Mouse (Mus musculus) forebrain, embryonic 12.5 days (tissue): ENCODE measurements around the gene Fmo6. TPM values are rescaled to one million over a fixed set of nuclear protein-coding genes. Genes with fewer than 3 reads are reported as not detected.
A peak's percentile ranks its signal among the peaks of the same experiment; 100 is the strongest.

ENCODE experiments used
- ATAC-seq: fragments of 200-750 bp; cut with Nextera tagmentation; 2 replicates; pipeline ENCODE4 v1.8.0; 2017; ENCODE audit warnings: moderate TSS enrichment; ENCODE audit not compliant: low FRiP score
- H3K27ac ChIP-seq: fragments of 300-500 bp; sonication (generic); 2 replicates; pipeline ENCODE4 v1.5.1; 2016; ENCODE audit warnings: mild to moderate bottlenecking
- H3K27me3 ChIP-seq: fragments of 300-500 bp; sonication (generic); 2 replicates; pipeline ENCODE4 v1.6.1; 2016; ENCODE audit warnings: mild to moderate bottlenecking
- H3K36me3 ChIP-seq: fragments of 300-500 bp; sonication (generic); replicated peaks from 2 replicates; pipeline ENCODE4 v1.6.1; 2016; ENCODE audit warnings: mild to moderate bottlenecking
- H3K4me1 ChIP-seq: fragments of 300-500 bp; sonication (generic); 2 replicates; pipeline ENCODE4 v1.6.1; 2016
- H3K4me2 ChIP-seq: fragments of 300-500 bp; sonication (generic); 2 replicates; pipeline ENCODE4 v1.6.1; 2016; ENCODE audit warnings: mild to moderate bottlenecking, moderate library complexity
- H3K4me3 ChIP-seq: fragments of 300-500 bp; sonication (generic); replicated peaks from 2 replicates; pipeline ENCODE4 v1.5.1; 2016; ENCODE audit warnings: mild to moderate bottlenecking
- H3K9ac ChIP-seq: fragments of 300-500 bp; sonication (generic); 2 replicates; pipeline ENCODE4 v1.6.1; 2016; ENCODE audit warnings: mild to moderate bottlenecking
- H3K9me3 ChIP-seq: fragments of 300-500 bp; sonication (generic); 2 replicates; pipeline ENCODE4 v1.6.1; 2016
- WGBS: fragments of 180-500 bp; shearing (Covaris S2); methylation state at CpG from one replicate; pipeline ENCODE4 v1.1.7; 2016; 5-methylcytosine and 5-hydroxymethylcytosine counted together
- polyA plus RNA-seq: library from polyadenylated mRNA; unstranded; fragments of >200 nt; fragmentation: Nextera tagmentation; extraction: Ambion mirVana; gene quantifications from 2 replicates; pipeline ENCODE4 v1.2.1, GENCODE M21; 2016

The Fmo6 gene
- polyA plus RNA-seq = 0.14 and 0.91 TPM in 2 replicates

GRCm38 (mm10) chr1:162937415-162937814 is at the start of gene Fmo6:
Gene Fmo6 (minus strand): TSS chr1:162937515.
- no peak within 1 kb of the TSS for H3K27ac ChIP-seq
- no peak within 1 kb of the TSS for H3K4me2 ChIP-seq
- no peak within 1 kb of the TSS for H3K9ac ChIP-seq
- no peaks in the 10 kb centered on the region for H3K36me3 ChIP-seq
- no peaks in the 10 kb centered on the region for H3K9me3 ChIP-seq
- no peak within 1 kb of the TSS for H3K4me3 ChIP-seq
- H3K4me1 ChIP-seq = no peaks in the 10 kb centered on the region
- 84% methylated on average over 6 of the region's 6 CpGs for WGBS
- H3K27me3 ChIP-seq = no peaks in the 10 kb centered on the region
- ATAC-seq = no peak

GRCm38 (mm10) chr1:162986777-162987176 is 49.5 kb upstream of the Fmo6 start:
- 82% methylated on average over 1 of the region's 1 CpGs for WGBS
- Histone ChIP-seq H3K36me3 (no peaks in the 10 kb centered on the region), H3K9me3 (no peaks in the 10 kb centered on the region), H3K4me1 (no peaks in the 10 kb centered on the region), H3K4me3 (no peak overlapping the region), H3K27me3 (no peaks in the 10 kb centered on the region), H3K4me2 (no peak overlapping the region), H3K27ac (no peak overlapping the region), H3K9ac (no peak overlapping the region)
- ATAC-seq = no peak

GRCm38 (mm10) chr1:162986121-162986748 is 48.9 kb upstream of the Fmo6 start:
- Histone ChIP-seq H3K27ac (no peak overlapping the region), H3K4me2 (no peak overlapping the region), H3K27me3 (no peaks in the 10 kb centered on the region), H3K9ac (no peak overlapping the region), H3K4me1 (no peaks in the 10 kb centered on the region), H3K36me3 (no peaks in the 10 kb centered on the region), H3K9me3 (no peaks in the 10 kb centered on the region), H3K4me3 (no peak overlapping the region)
- no peak for ATAC-seq
- 89% methylated on average over 2 of the region's 2 CpGs for WGBS

GRCm38 (mm10) chr1:162984428-162984827 is 47.1 kb upstream of the Fmo6 start, which contains the start of gene Fmo3:
Gene Fmo3 (minus strand): TSS chr1:162984528.
- Histone ChIP-seq H3K36me3 (no peaks in the 10 kb centered on the region), H3K27me3 (no peaks in the 10 kb centered on the region), H3K4me1 (no peaks in the 10 kb centered on the region), H3K9ac (no peak within 1 kb of the TSS), H3K4me2 (no peak within 1 kb of the TSS), H3K27ac (no peak within 1 kb of the TSS), H3K4me3 (no peak within 1 kb of the TSS), H3K9me3 (no peaks in the 10 kb centered on the region)
- no peak for ATAC-seq
- WGBS = 74% methylated on average over 1 of the region's 1 CpGs

GRCm38 (mm10) chr1:162963556-162963955 is 26.2 kb upstream of the Fmo6 start:
- Histone ChIP-seq H3K4me1 (no peaks in the 10 kb centered on the region), H3K27me3 (no peaks in the 10 kb centered on the region), H3K9ac (no peak overlapping the region), H3K4me2 (no peak overlapping the region), H3K9me3 (no peaks in the 10 kb centered on the region), H3K36me3 (no peaks in the 10 kb centered on the region), H3K4me3 (no peak overlapping the region), H3K27ac (no peak overlapping the region)
- WGBS = 80% methylated on average over 2 of the region's 2 CpGs
- ATAC-seq = no peak

GRCm38 (mm10) chr1:162957422-162957821 is 20.1 kb upstream of the Fmo6 start:
- no peaks in the 10 kb centered on the region for H3K36me3 ChIP-seq
- ATAC-seq = no peak
- H3K4me2 ChIP-seq = no peak overlapping the region
- WGBS = 78% methylated on average over 1 of the region's 1 CpGs
- no peak overlapping the region for H3K4me3 ChIP-seq
- H3K4me1 ChIP-seq = no peaks in the 10 kb centered on the region
- no peaks in the 10 kb centered on the region for H3K27me3 ChIP-seq
- no peak overlapping the region for H3K9ac ChIP-seq
- H3K27ac ChIP-seq = no peak overlapping the region
- no peaks in the 10 kb centered on the region for H3K9me3 ChIP-seq

- H3K4me2 ChIP-seq = no peak overlapping the region
- no peak overlapping the region for H3K4me3 ChIP-seq
- H3K27ac ChIP-seq = no peak overlapping the region
- H3K36me3 ChIP-seq = no peaks in the 10 kb centered on the region
- no peaks in the 10 kb centered on the region for H3K4me1 ChIP-seq
- H3K9me3 ChIP-seq = no peaks in the 10 kb centered on the region
- 62% methylated on average over 2 of the region's 2 CpGs for WGBS
- no peak for ATAC-seq
- H3K27me3 ChIP-seq = no peaks in the 10 kb centered on the region
- no peak overlapping the region for H3K9ac ChIP-seq
These were observed 15.8 kb upstream of the Fmo6 start for GRCm38 (mm10) chr1:162953079-162953478.

GRCm38 (mm10) chr1:162949763-162950162 is 12.4 kb upstream of the Fmo6 start:
- H3K9me3 ChIP-seq = no peaks in the 10 kb centered on the region
- H3K4me3 ChIP-seq = no peak overlapping the region
- H3K36me3 ChIP-seq = no peaks in the 10 kb centered on the region
- peaks cover 3% of the 10 kb centered on the region; the same call in 1 of the 2 replicates for H3K4me1 ChIP-seq
- no peak overlapping the region for H3K9ac ChIP-seq
- no peak overlapping the region for H3K4me2 ChIP-seq
- H3K27me3 ChIP-seq = no peaks in the 10 kb centered on the region
- ATAC-seq = no peak
- WGBS = 92% methylated on average over 1 of the region's 1 CpGs
- H3K27ac ChIP-seq = no peak overlapping the region

- Histone ChIP-seq H3K4me1 (peaks cover 3% of the 10 kb centered on the region; the same call in 1 of the 2 replicates), H3K36me3 (no peaks in the 10 kb centered on the region), H3K27me3 (no peaks in the 10 kb centered on the region), H3K9ac (no peak overlapping the region), H3K9me3 (no peaks in the 10 kb centered on the region), H3K4me2 (no peak overlapping the region), H3K4me3 (no peak overlapping the region), H3K27ac (no peak overlapping the region)
- WGBS = 82% methylated on average over 6 of the region's 6 CpGs
- ATAC-seq = peak; percentile 23; the same call in 1 of the 2 replicates
These were observed 10.6 kb upstream of the Fmo6 start for GRCm38 (mm10) chr1:162947934-162948333.

- 0 out of 2 replicates have a peak, but pooled peaks have one; percentile 33 for ATAC-seq
- Histone ChIP-seq H3K9ac (no peak overlapping the region), H3K27me3 (no peaks in the 10 kb centered on the region), H3K4me2 (no peak overlapping the region), H3K9me3 (no peaks in the 10 kb centered on the region), H3K36me3 (no peaks in the 10 kb centered on the region), H3K27ac (no peak overlapping the region), H3K4me3 (no peak overlapping the region), H3K4me1 (peaks cover 3% of the 10 kb centered on the region; the same call in 1 of the 2 replicates)
- 78% methylated on average over 4 of the region's 4 CpGs for WGBS
These were observed 9.7 kb upstream of the Fmo6 start for GRCm38 (mm10) chr1:162946837-162947558.

- H3K4me2 ChIP-seq = no peak overlapping the region
- WGBS = 79% methylated on average over 6 of the region's 6 CpGs
These were observed 6.4 kb upstream of the Fmo6 start for GRCm38 (mm10) chr1:162943700-162944099.

GRCm38 (mm10) chr1:162938696-162939351 is 1.5 kb upstream of the Fmo6 start:
- H3K27ac ChIP-seq = no peak overlapping the region
- no peaks in the 10 kb centered on the region for H3K27me3 ChIP-seq
- no peak overlapping the region for H3K4me3 ChIP-seq
- no peaks in the 10 kb centered on the region for H3K36me3 ChIP-seq
- H3K9ac ChIP-seq = no peak overlapping the region
- WGBS = 90% methylated on average over 4 of the region's 4 CpGs
- H3K4me1 ChIP-seq = no peaks in the 10 kb centered on the region
- no peak overlapping the region for H3K4me2 ChIP-seq
- H3K9me3 ChIP-seq = no peaks in the 10 kb centered on the region
- ATAC-seq = no peak

More at GRCm38 (mm10) chr1:162943700-162944099, 6.4 kb upstream of the Fmo6 start:
- H3K9me3 ChIP-seq = no peaks in the 10 kb centered on the region
- no peak overlapping the region for H3K9ac ChIP-seq
- H3K36me3 ChIP-seq = no peaks in the 10 kb centered on the region
- no peak overlapping the region for H3K4me3 ChIP-seq
- no peak for ATAC-seq
- H3K27ac ChIP-seq = no peak overlapping the region
- no peaks in the 10 kb centered on the region for H3K27me3 ChIP-seq
- peaks cover 3% of the 10 kb centered on the region; the same call in 1 of the 2 replicates for H3K4me1 ChIP-seq
